Mouse (Mus musculus) embryonic facial prominence, embryonic 13.5 days (tissue): Measurements from ENCODE around the gene E130114P18Rik. TPM values are rescaled to one million over a fixed set of nuclear protein-coding genes. Genes with fewer than 3 reads are reported as not detected.

Experiments used
- ATAC-seq: fragments of 200-750 bp; cut with Nextera tagmentation; 2 replicates; pipeline ENCODE4 v1.8.0; 2017; ENCODE audit warnings: low read depth; ENCODE audit not compliant: insufficient number of reproducible peaks, insufficient read depth, low FRiP score, low TSS enrichment
- H3K27ac ChIP-seq: fragments of 300-500 bp; sonication (generic); 2 replicates; pipeline ENCODE4 v1.5.1; 2015; ENCODE audit warnings: moderate library complexity, mild to moderate bottlenecking, inconsistent platforms
- H3K27me3 ChIP-seq: fragments of 300-500 bp; sonication (generic); 2 replicates; pipeline ENCODE4 v1.6.1; 2015; ENCODE audit warnings: mild to moderate bottlenecking, inconsistent platforms
- H3K36me3 ChIP-seq: fragments of 300-500 bp; sonication (generic); 2 replicates; pipeline ENCODE4 v1.6.1; 2015; ENCODE audit warnings: mild to moderate bottlenecking, inconsistent platforms
- H3K4me1 ChIP-seq: fragments of 300-500 bp; sonication (generic); 2 replicates; pipeline ENCODE4 v1.6.1; 2015; ENCODE audit warnings: inconsistent platforms
- H3K4me2 ChIP-seq: fragments of 300-500 bp; sonication (generic); 2 replicates; pipeline ENCODE4 v1.6.1; 2015; ENCODE audit warnings: moderate library complexity, mild to moderate bottlenecking, inconsistent platforms
- H3K4me3 ChIP-seq: fragments of 300-500 bp; sonication (generic); 2 replicates; pipeline ENCODE4 v1.5.1; 2015; ENCODE audit warnings: mild to moderate bottlenecking, inconsistent platforms
- H3K9ac ChIP-seq: fragments of 300-500 bp; sonication (generic); 2 replicates; pipeline ENCODE4 v1.6.1; 2015; ENCODE audit warnings: mild to moderate bottlenecking, inconsistent platforms
- H3K9me3 ChIP-seq: fragments of 300-500 bp; sonication (generic); 2 replicates; pipeline ENCODE4 v1.6.1; 2016; ENCODE audit warnings: inconsistent platforms
- WGBS: fragments of 180-500 bp; shearing (Covaris S2); methylation state at CpG from one replicate; pipeline ENCODE4 v1.1.7; 2015; ENCODE audit warnings: mixed read lengths; 5-methylcytosine and 5-hydroxymethylcytosine counted together
- polyA plus RNA-seq: library from polyadenylated mRNA; unstranded; fragments of >200 nt; fragmentation: Nextera tagmentation; extraction: Ambion mirVana; gene quantifications from 2 replicates; pipeline ENCODE4 v1.2.1, GENCODE M21; 2015

E130114P18Rik gene
- polyA plus RNA-seq, 1 experiment from 2014 or later, result 5.0 TPM

DNA sequence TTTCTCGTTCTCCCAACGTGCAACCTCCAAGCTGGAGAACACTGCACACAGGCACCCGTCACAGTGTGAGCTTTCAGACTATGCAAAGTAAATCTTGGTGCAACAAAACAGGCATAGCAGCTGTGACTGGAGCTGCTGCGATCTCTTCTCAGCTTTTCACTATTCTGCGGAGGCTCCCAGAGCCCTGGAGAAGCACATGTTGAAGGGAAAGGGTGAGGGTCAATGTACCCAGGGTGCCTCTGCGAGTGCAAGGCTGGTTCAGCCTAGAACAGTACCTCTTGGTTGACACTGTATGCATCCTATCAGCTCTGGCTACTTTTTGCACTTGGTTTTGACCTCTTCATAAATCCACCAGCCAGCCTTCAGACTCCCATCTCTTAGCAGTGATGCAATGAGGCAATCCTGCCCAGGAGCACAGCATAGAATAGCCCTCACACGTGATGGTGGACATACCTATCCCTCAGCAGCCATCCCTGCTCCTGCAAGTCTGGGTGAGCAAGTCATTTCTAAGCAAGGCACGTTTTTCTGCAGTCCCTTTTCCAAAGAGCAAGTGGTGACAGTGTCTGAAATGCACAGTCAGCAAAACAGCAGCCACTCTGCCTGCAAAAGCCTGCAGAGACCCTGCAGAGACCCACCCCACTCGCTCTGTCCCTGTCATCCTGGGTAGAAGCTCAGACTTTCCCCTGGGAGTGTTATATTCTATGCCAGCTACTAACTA lies 67.7 kb downstream of the E130114P18Rik start:
- Histone ChIP-seq H3K27me3 (no peaks in the 10 kb centered on the region), H3K4me1 (0 out of 2 replicates have a peak, but pooled peaks cover 3% of the 10 kb centered on the region), H3K9ac (no peak overlapping the region), H3K9me3 (no peaks in the 10 kb centered on the region), H3K27ac (no peak overlapping the region), H3K4me2 (no peak overlapping the region), H3K36me3 (no peaks in the 10 kb centered on the region), H3K4me3 (no peak overlapping the region)
- WGBS, result 66% methylated on average over 9 of the region's 9 CpGs
- no peak for ATAC-seq

DNA sequence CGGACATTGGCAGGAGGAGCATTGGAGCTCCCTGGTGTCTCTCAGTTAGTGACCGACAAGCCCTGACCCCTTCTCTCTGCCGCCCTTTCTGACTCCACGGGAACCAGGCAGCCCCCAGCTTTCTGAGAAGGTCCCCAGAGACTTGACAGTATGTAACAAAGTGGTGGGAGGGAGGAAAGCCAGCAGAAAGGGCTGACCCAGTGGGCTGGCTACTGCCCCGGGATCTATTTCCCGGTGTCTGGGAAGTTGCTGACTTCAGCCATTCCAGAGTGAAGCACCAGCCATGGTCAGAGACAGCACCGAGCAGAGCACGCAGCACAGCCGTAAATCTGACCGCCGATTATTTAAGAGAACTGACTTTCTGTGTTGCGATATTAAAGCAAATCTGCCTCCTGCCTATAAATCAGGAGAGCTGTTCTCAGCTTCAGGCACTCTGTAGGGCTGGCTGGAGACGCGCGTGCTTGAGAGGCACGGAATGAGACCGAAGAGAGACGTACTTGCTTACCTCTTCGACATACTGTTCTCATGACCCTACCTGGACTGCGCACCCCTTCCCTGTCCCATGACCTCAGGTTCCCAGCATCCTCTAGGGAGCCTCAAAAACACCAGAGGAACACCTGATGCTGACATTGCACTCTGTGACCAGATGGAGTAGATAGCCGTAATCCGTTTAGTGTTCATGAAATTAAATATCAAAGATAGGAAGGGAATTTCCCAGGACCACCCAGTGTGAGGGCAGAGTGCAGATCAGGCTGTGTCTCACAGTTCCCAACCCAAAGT lies 70.3 kb downstream of the E130114P18Rik start:
- 78% methylated on average over 22 of the region's 22 CpGs for WGBS
- ATAC-seq, result no peak
- no peaks in the 10 kb centered on the region for H3K36me3 ChIP-seq

DNA sequence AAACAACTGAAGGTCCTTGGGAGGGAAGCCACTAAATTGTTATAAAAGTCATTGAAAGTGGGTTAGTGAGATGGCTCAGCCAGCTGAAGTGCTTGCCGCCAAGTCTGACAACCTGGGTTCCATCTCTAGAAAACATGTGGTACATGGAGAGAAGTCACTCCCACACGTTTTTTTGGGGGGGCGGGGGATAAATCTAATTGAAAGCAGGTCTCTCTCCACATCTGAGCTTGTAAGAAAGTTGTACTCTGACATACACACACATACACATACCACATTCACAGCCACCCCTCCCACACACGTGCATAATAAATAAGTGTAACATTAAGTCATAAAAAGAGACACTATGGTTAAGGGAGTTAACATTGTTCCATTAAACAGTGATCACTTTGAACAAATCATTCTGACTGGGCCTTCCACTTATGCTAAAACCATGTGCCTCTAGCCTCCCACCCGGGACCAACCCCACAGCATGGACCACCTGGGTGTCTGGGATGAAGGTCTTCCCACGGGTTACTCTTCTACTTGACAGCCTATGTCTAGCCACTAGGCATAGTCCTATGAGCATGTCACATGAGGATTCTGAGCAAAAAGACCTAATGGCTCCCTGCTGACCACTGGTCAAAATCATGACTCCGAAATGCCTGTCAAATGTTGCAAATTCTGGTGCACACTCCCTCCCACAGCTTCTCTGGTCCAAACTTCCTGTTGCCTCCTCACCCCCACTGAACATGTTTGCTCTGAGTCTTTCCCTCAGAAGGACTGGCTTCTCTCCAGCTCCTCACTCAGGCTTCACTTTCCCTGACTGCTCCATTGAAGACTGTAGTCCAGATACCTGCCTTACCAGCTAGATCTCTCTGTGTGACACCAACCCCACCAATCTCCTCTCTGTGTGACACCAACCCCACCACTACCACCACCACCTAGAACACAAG lies 80.9 kb downstream of the E130114P18Rik start:
- ATAC-seq, result 0 out of 2 replicates have a peak, but pooled peaks have one; percentile 35
- H3K36me3 ChIP-seq, result no peaks in the 10 kb centered on the region
- no peaks in the 10 kb centered on the region for H3K27me3 ChIP-seq
- no peak overlapping the region for H3K4me3 ChIP-seq
- H3K9ac ChIP-seq, result no peak overlapping the region
- no peaks in the 10 kb centered on the region for H3K9me3 ChIP-seq
- no peak overlapping the region for H3K27ac ChIP-seq
- WGBS, result 52% methylated on average over 7 of the region's 7 CpGs
- H3K4me1 ChIP-seq, result peaks cover 18% of the 10 kb centered on the region
- H3K4me2 ChIP-seq, result no peak overlapping the region

More for the DNA sequence above, 70.3 kb downstream of the E130114P18Rik start:
- no peak overlapping the region for H3K27ac ChIP-seq
- 0 out of 2 replicates have a peak, but pooled peaks cover 3% of the 10 kb centered on the region for H3K4me1 ChIP-seq
- no peak overlapping the region for H3K4me2 ChIP-seq
- H3K9ac ChIP-seq, result 0 out of 2 replicates have a peak overlapping the region, but pooled peaks have one; percentile 3
- H3K4me3 ChIP-seq, result no peak overlapping the region
- H3K9me3 ChIP-seq, result no peaks in the 10 kb centered on the region
- no peaks in the 10 kb centered on the region for H3K27me3 ChIP-seq

DNA sequence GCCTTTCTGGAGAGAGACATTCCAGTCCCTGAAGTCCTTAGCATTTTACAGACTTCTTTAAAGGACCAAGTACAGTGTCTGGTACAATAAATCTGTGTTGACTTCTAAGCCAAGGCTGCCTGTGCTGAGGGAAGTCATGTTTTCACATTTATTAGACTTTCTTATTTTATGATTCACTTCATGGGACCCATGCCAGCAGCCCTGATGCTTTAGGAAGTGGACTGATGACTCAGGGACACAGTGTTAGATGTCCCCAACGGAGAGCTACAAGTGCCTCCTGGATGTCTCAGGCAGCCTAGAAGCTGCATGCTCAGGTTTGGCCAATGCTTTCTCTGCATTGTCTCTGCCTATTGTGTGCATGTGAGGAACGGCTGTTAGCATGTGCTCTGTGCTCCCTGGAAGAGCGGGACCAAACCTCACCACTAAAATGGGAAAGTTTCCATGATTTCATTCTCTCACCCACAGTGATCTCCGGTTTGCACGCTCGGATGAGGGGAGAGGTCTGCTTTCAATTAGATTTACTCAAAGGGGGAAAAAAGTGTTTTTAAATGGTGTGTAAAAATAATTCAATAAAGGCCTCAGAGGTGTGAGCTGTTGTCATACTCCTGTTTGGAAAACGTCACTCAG lies 82.4 kb downstream of the E130114P18Rik start:
- Histone ChIP-seq H3K4me3 (no peak overlapping the region), H3K27ac (peak overlapping the region; percentile 52; the same call in 1 of the 2 replicates), H3K27me3 (no peaks in the 10 kb centered on the region), H3K4me1 (peaks cover 18% of the 10 kb centered on the region), H3K9ac (no peak overlapping the region), H3K4me2 (no peak overlapping the region), H3K36me3 (no peaks in the 10 kb centered on the region), H3K9me3 (no peaks in the 10 kb centered on the region)
- ATAC-seq, result peak; percentile 38; the same call in 1 of the 2 replicates
- 32% methylated on average over 7 of the region's 7 CpGs for WGBS

DNA sequence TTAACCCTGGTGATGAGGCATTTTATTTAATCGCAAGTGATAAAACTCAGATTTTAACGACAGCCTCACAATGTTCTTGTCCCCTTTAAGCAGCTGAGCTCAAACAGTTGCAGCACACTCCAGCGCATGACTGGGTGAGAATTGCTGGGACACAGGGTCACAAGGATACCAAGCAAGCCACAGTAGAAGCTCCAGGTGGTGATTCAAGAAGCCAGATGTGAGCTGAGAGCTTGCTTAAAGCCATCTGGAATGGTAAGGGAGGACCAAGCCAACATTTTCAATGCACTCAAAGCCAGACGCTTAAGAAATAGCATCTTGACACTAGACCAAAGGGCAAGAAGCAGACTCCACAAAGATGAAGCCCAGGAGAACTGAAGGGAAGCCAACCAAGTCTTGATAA lies 83.9 kb downstream of the E130114P18Rik start:
- peaks cover 18% of the 10 kb centered on the region for H3K4me1 ChIP-seq
- ATAC-seq, result no peak
- H3K9me3 ChIP-seq, result no peaks in the 10 kb centered on the region

GRCm38 (mm10) chr4:97693054-97693453 lies 84.8 kb downstream of the E130114P18Rik start:
- Histone ChIP-seq H3K9me3 (no peaks in the 10 kb centered on the region), H3K36me3 (no peaks in the 10 kb centered on the region), H3K9ac (no peak overlapping the region), H3K4me2 (no peak overlapping the region), H3K4me1 (peaks cover 18% of the 10 kb centered on the region), H3K27me3 (no peaks in the 10 kb centered on the region), H3K4me3 (no peak overlapping the region), H3K27ac (no peak overlapping the region)
- 91% methylated on average over 4 of the region's 4 CpGs for WGBS
- ATAC-seq, result no peak

More for the DNA sequence above, 83.9 kb downstream of the E130114P18Rik start:
- no peaks in the 10 kb centered on the region for H3K27me3 ChIP-seq
- H3K9ac ChIP-seq, result no peak overlapping the region
- no peak overlapping the region for H3K27ac ChIP-seq
- no peak overlapping the region for H3K4me3 ChIP-seq
- H3K36me3 ChIP-seq, result no peaks in the 10 kb centered on the region
- WGBS, result 85% methylated on average over 4 of the region's 4 CpGs
- no peak overlapping the region for H3K4me2 ChIP-seq

GRCm38 (mm10) chr4:97690384-97690766 lies 87.5 kb downstream of the E130114P18Rik start:
- H3K36me3 ChIP-seq, result no peaks in the 10 kb centered on the region
- H3K27me3 ChIP-seq, result no peaks in the 10 kb centered on the region
- 88% methylated on average over 7 of the region's 7 CpGs for WGBS
- H3K9ac ChIP-seq, result no peak overlapping the region
- H3K9me3 ChIP-seq, result no peaks in the 10 kb centered on the region
- peaks cover 3% of the 10 kb centered on the region for H3K4me1 ChIP-seq
- H3K4me3 ChIP-seq, result no peak overlapping the region
- H3K4me2 ChIP-seq, result no peak overlapping the region
- no peak overlapping the region for H3K27ac ChIP-seq
- ATAC-seq, result no peak

DNA sequence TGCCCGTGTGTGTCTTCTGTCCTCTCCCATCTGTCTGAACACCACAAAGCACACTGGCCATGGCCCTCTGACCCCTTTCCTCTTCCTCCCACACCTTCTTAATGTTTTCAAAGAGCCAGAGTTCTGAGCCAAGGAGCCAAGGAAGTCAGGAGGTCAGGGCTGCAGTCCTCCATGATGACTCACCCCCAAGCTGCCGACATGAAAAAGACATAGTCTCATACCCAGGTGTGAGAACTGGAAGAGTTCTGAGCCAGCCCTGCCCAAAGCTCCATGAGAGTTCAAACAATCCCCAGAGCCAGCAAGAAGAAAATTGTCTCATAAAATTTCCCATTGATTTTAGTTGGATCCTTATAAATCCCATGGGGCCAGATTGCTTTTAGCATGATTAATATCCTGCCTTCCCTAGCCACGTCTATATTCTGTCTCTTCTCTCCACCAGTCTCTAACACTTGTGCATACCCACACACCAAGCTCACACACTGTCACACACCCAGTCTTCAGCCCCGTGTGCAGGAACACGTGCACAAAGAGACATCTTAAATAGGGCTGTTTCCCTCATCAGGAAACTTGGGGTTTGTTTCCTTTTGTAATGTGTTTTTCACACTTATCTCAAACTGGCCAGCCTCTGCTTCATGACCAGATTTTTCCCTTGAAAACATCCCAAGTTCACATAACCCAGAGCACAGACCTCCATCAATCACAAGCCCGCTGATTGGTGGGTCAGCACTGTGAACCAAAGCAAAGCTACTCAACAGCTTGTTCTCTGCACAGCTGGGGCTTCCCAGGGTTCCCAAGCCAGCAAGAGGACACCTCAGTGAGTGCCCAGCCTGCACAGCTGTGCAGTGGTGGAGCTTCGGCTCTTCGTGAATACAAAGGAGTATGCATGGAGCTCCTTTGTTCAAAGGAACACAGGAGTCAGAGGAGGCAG lies 88.2 kb downstream of the E130114P18Rik start:
- no peak for ATAC-seq
- WGBS, result 73% methylated on average over 8 of the region's 8 CpGs
- no peak overlapping the region for H3K27ac ChIP-seq

GRCm38 (mm10) chr4:97686020-97686419 lies 91.9 kb downstream of the E130114P18Rik start:
- no peaks in the 10 kb centered on the region for H3K9me3 ChIP-seq
- H3K27ac ChIP-seq, result no peak overlapping the region
- H3K27me3 ChIP-seq, result no peaks in the 10 kb centered on the region
- H3K36me3 ChIP-seq, result no peaks in the 10 kb centered on the region
- no peak overlapping the region for H3K4me3 ChIP-seq
- H3K4me1 ChIP-seq, result no peaks in the 10 kb centered on the region
- H3K9ac ChIP-seq, result no peak overlapping the region
- 92% methylated on average over 5 of the region's 5 CpGs for WGBS
- ATAC-seq, result no peak
- no peak overlapping the region for H3K4me2 ChIP-seq

More for the DNA sequence above, 88.2 kb downstream of the E130114P18Rik start:
- Histone ChIP-seq H3K9ac (no peak overlapping the region), H3K4me1 (no peaks in the 10 kb centered on the region), H3K36me3 (no peaks in the 10 kb centered on the region), H3K4me3 (no peak overlapping the region), H3K27me3 (no peaks in the 10 kb centered on the region), H3K4me2 (no peak overlapping the region), H3K9me3 (no peaks in the 10 kb centered on the region)

DNA sequence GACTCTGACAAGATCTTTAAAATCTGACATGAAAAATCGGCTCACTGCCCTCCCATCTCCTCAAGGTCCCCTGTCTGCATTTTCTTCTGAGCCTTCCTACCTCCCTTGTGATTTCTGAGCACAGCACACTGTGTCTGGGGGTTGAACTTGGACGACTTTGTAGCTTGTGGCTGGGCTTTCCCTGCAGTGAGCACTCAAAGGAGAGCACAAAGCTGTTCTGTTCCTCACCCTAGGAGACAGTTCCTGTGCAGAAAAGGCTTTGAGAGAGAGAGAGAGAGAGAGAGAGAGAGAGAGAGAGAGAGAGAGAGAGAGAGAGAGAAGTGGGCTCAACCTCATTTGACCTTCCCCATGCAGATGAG lies 101.3 kb downstream of the E130114P18Rik start:
- no peaks in the 10 kb centered on the region for H3K36me3 ChIP-seq
- H3K4me1 ChIP-seq, result 0 out of 2 replicates have a peak, but pooled peaks cover 3% of the 10 kb centered on the region
- ATAC-seq, result no peak
- no peak overlapping the region for H3K27ac ChIP-seq
- no peaks in the 10 kb centered on the region for H3K9me3 ChIP-seq
- H3K9ac ChIP-seq, result no peak overlapping the region
- WGBS, result 31% methylated on average over 2 of the region's 2 CpGs
- H3K4me2 ChIP-seq, result no peak overlapping the region
- H3K4me3 ChIP-seq, result no peak overlapping the region
- H3K27me3 ChIP-seq, result 0 out of 2 replicates have a peak, but pooled peaks cover 3% of the 10 kb centered on the region
